Mouse (Mus musculus) bone marrow, adult 2 months (tissue): ENCODE results near the gene Zdhhc11.

Experiments
- CTCF ChIP-seq: fragments of 200-500 bp; IDR thresholded peaks from 2 replicates; pipeline ENCODE4 v1.5.1; 2011; ENCODE audit warnings: low read length, control low read depth; ENCODE audit not compliant: control insufficient read depth, insufficient read depth
- POLR2A ChIP-seq: fragments of 200-500 bp; IDR thresholded peaks from 2 replicates; pipeline ENCODE4 v1.6.1; 2011; ENCODE audit warnings: low read depth, mild to moderate bottlenecking, control low read depth, low read length, borderline replicate concordance; ENCODE audit not compliant: control insufficient read depth

DNA sequence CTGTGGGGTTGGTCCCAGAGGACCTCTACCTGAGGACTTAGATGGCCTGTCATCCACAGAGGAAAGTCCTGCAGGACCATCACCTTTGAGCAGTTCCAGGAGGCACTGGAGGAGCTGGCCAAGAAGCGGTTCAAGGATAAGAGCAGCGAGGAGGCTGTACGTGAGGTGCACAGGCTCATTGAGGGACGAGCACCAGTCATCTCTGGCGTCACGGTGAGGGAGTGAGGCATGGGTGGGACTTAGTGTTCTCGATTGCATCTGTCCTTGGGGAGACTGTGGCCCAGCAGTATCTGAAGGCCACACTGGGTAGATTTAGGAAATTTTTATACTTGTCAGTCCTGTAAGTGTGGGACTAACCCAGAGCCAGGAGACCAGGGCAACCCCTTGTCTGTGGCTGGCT, 67.0 kb downstream of the Zdhhc11 start:
- no peak for TF ChIP-seq POLR2A
- TF ChIP-seq CTCF, result no peak
